Mouse (Mus musculus) frontal cortex, adult 2 months (tissue): ENCODE results near the gene Scgb2b15. TPM values are rescaled to one million over a fixed set of nuclear protein-coding genes. Genes with fewer than 3 reads are reported as not detected.
"Not testable (repeated sequence)": the region's sequence is repeated elsewhere in the genome, so short reads cannot be mapped to it uniquely, and the experiment has no call there.

Source experiments
- DNase-seq, 2 experiments: peaks; one replicate each; pipeline ENCODE4 v3.0.0; 2022; ENCODE audit warnings: low spot score in 1 of 2; ENCODE audit errors: extremely low spot score in 1 of 2
- polyA plus RNA-seq: library from polyadenylated mRNA; depleted of rRNA; stranded (reverse); fragments of >200 nt; gene quantifications from 2 replicates; pipeline ENCODE4 v1.2.3, GENCODE M21; 2012; rRNA removed

The Scgb2b15 gene
- not detected in 2 replicates for polyA plus RNA-seq

- DNase-seq = not testable (repeated sequence)
These were observed at the start of gene Scgb2b15 for GRCm38 (mm10) chr7:32829562-32829961. Scgb2b15 (minus strand) TSS chr7:32829662.

- not testable (repeated sequence) for DNase-seq
These were observed 6.8 kb upstream of the Scgb2b15 start, which contains the start of gene Scgb1b15 for GRCm38 (mm10) chr7:32836254-32836653. Scgb1b15 (plus strand) TSS chr7:32836554.

Other genes with a start within 250 kb of the Scgb2b15 start
- not detected in 2 replicates for gene Scgb1b15, start 6.9 kb upstream of the Scgb2b15 start, polyA plus RNA-seq
- gene Scgb2b17, start 226.9 kb upstream of the Scgb2b15 start, polyA plus RNA-seq = not detected in 2 replicates
- gene Scgb1b17, start 233.8 kb upstream of the Scgb2b15 start, polyA plus RNA-seq = not detected in 2 replicates